Mouse (Mus musculus): ENCODE results near the gene Polr3c.
"Not testable (repeated sequence)": the region's sequence is repeated elsewhere in the genome, so short reads cannot be mapped to it uniquely, and the experiment has no call there.

Gene Polr3c

DNA sequence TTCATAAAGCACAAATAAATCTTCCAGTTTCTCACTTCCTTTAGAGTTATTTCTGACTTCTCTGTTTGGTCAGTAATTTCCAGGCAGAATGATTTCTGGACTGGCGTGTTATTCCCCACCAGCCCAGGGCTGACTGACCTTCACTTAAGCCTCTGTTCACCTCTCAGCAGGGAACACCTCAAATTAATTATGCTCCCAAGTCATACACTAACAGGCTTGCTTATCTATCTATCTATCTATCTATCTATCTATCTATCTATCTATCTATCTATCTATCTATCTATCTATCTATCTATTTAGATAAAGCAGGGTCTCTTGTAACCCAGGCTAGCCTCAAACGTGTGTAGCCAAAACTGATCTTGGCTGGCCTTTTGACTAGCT lies 18.8 kb downstream of the Polr3c start:
- no peak for DNase-seq (ENCODE audit: low read depth, low spot score)

DNA sequence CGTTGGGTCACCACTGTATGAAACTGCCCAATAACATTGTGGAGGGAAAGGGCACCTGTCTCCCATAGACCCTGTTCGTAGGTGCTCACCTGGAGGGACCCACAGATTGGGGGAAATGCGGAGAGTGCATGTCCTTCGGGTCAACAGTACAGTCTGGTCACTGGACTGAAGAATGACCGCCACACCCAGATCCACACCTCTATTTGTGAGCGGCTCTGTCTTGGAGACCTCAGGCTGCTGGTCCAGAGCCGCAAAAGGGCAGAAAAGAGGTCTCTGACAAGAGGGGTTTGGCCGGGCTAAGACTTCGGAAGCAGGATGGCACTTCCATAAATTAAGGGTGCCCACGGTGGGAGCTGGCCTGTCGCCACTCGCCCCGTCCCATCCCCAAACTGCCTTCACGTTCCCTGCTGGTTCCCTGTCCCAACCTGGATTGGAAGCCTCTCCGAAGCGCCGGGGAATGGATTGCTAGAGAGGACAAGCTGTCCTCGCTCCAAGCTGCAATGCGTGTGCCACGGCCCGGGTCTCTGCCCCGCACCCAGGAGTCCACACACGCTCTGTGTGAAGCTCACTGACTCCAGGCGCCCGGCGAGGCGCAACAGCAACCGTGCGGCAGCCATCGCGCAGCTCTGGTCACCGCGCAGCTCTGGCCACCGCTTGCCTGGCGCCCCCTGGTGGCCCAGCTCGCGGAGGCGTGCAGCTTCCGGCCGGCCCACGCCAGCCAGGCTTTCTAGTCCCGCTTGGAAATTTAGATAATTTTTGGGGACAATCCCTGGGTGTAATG lies 19.3 kb downstream of the Polr3c start, which contains the start of gene Nudt17:
TSS of gene Nudt17 (minus strand) at position 660 of the 781 bp plus-strand sequence.
- DNase-seq (ENCODE audit: low read depth, low spot score): peak; percentile 75

DNA sequence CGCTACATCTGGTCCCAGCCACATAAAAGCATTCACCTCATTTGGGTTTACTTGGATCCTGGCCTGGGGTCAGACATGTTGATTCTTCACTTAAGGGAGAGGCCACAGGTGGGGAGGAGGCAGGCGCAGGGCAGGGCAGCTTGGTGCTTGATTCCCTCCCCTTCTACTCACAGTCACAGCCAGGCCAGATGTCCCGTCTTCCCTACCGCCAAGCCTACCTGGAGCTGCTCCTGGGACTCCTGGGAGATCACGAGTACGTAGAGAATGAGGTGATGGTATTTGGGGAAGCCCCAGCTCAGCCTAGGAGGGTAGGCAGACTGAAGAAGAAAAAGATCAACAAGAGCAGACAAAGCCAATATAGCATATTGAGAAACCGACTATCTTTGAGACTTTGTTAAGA lies 20.4 kb downstream of the Polr3c start:
- no peak for DNase-seq (ENCODE audit: low read depth, low spot score)

DNA sequence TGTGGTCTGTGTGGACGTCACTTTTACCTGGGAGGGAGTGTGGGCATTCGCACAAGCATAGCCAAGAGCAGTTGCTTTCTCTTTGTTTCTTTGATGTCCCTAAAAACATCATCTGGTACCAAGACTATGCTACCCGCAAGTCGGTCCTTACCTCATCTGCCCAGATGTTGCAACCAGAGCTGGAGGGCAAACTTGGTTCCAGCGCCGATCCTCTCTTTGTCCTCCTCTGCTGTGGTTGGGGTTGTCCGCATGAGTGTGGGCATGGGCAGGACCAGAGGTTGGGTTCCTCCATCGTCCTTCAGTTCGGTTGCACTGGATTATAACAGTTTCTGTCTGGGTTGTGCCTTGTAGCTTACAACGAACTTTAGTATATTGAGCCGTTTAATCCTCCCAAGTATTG lies 21.2 kb downstream of the Polr3c start:
- DNase-seq (ENCODE audit: low read depth, low spot score): no peak

DNA sequence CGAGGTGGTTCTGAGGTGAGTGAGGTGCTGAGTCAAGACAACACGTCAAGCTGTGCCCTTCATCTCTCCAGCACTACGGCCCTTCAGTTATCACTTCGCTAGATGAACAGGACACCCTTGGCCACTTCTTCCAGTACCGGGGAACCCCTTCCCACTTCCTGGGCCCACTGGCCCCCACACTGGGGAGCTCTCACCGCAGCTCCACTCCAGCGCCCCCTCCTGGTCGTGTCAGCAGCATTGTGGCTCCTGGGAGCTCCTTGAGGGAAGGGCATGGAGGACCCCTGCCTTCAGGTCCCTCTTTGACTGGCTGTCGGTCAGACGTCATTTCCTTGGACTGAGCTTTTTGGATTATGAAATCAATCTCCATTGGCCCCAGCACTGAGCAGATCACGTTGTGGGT lies 22.6 kb downstream of the Polr3c start:
- no peak for DNase-seq (ENCODE audit: low read depth, low spot score)

DNA sequence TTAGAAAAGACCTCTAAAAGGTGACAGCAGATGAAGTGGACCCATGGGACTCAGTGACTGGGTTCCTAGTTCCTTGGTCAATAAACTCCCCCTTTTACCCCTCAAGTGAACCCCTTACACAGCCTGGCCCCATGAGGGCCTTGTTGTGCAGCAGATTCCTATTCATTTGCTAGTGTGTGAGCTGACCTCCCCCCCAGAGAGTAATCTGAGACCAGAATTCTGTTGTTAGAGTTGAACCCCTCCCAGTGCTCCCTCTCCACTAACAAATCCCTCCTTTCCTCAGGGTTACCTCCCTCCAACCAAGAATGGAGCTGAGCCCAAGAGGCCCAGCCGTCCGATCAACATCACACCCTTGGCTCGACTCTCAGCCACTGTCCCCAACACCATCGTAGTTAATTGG lies 26.4 kb downstream of the Polr3c start:
- DNase-seq (ENCODE audit: low read depth, low spot score): no peak

DNA sequence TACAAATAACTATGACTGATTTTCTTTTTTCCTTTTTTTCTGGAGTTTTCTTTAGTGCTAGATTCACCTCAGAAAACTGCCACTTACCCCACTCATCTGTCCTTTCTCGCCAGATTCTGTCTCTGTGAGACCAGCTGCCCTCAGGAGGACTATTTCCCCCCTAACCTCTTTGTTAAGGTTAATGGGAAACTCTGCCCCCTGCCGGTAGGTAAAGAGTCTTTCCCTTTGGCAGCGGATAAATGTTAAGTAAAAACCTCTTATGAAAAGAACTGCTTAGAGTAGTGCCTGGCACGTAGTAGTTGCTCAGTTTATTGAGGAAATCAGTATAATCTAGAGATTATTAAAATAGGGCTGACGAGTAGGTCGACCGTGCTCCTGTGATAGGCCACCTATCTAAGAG lies 27.1 kb downstream of the Polr3c start:
- DNase-seq (ENCODE audit: low read depth, low spot score): peak; percentile 69

DNA sequence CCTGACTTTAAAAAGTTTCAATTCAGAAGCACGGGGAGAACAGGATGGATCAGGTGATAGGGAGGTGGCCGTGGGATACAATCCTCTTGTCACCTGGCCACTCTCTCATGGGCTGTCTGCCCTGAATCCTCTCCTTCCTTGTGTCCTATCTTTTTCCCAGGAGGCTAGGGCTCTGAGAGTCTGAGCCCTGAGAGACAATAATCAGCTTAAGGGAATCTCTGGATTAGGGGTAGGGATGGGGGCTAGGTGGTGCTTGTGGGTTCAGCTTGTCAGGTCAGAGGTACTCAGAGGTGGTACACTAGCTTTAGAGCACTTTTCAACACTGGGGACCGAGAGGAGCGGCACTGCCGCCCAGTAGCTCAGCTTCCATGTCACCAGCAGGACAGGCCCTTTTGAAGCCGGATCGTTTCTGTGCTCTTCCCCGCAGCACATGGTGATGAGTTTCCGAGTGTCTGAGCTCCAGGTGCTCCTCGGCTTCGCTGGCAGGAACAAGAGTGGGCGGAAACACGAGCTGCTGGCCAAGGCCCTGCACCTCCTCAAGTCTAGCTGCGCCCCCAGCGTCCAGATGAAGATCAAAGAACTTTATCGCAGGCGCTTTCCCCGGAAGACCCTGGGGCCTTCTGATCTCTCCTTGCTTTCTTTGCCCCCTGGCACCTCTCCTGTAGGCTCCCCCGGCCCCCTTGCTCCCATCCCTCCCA lies 28.3 kb downstream of the Polr3c start:
- no peak for DNase-seq (ENCODE audit: low read depth, low spot score)

DNA sequence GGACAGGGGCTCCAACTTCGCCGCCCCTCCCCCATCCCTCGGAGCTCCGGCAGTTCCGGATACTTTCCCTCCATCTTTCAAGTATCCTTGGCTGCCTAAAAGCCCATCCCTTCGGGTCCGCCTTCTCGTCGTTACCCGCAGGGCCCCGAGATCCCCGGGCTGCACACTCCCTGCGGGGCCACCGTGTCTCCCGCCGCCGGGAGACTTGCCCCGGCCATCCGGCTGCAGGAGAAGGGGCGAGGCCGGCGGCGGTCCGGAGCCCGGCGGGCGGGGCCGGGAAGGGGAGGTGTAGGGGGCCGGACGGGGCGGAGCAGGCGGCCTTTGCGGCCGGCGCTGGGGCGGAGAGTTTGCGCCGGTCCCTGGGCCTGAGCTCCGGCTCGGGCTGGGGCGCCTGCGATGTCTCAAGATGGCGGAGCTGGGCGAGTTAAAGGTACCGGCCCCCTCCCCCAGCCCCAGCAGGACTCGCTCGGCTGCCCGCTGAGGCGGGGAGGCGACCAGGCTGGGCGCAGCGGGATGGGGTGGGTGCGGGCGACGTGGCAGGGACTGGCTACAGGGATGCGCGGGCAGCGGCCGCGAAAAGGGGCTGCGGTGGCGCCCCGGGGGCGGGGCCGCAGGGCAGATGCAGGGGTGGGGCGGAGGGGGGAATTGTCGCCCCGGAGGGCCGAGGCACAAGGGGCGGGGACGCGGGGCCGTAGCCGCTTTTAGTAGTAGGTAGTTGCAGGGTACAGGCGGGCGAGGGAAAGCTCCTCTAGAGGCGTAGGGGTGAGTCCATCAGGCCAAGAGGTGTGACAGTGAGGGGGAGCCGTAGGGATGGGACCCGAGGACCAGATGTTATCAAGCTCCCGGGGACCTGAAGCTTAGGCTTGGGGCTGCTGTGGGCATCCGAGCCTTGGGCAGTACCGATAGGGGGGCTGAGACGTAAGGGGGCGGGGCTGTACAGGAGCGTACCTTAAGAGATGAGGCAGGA lies 30.4 kb downstream of the Polr3c start:
- peak; percentile 86 for DNase-seq (ENCODE audit: low read depth, low spot score)

DNA sequence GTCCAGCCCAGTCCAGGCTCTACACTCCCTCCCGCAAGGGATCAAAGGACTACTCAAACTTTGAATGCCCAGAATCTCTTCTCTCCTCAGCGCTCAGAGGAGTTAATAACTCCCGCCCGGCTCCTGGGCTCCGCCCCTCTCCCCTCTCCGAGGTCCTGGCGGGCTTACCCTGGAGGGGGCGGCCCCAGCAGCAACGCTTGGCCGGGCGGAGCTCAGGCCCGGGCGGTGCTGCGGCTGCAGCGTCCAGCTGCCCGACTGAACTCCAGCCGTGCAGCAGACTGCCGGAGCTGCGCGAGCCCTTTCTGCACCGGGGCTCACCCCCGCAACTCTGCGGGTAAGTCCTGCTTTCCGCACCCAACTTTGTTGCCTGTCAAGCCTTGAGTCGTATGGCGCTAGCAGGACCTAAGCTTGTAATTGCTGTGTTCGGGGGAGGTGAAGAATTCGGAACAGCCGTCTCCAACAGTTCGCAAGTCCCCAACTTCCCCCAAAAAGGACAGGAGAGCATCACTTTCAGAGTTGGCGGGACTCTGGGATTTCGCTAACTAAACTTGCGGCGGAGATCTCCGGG lies 31.1 kb downstream of the Polr3c start, which contains the start of gene Pias3:
TSS of gene Pias3 (plus strand) at position 187 of the 568 bp plus-strand sequence.
- peak; percentile 88 for DNase-seq (ENCODE audit: low read depth, low spot score)

DNA sequence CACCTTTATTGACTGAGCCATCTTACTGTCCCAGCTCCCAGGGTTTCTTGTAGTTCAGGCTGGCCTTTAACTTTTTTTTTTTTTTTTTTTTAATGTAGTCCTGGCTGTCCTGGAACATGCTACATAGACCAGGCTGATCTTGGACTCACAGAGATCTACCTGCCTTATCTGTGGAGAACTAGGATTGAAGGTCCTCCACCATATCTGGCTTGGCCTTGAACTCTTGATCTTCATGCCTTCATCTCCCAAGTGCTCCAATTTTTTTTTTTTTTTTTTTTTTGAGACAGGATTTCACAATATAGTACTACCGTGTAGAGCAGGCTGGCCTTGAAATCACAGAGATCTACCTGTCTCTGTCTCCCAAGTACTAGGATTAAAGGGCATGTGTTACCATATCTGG lies 33.8 kb downstream of the Polr3c start:
- no peak for DNase-seq (ENCODE audit: low read depth, low spot score)

DNA sequence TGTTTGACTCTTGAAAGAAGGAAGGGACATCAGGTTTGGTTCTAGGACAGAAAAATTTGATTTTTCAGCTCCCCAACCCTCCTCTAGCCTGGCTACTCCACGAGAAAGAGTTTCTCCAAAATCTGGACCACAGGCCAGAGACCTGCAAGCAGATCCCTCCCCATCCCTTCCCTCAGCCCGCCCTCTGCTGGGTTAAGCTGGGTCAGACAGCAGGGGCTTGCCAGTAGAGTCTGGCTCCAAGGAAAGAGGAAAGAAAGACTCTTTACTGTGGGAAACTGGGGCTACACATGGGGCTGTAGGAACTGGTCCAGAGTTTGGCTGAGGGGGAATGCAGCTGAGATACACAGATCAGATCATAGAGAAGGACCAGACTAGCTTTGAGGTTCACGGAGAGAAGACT lies 34.9 kb downstream of the Polr3c start:
- peak; percentile 62 for DNase-seq (ENCODE audit: low read depth, low spot score)

DNA sequence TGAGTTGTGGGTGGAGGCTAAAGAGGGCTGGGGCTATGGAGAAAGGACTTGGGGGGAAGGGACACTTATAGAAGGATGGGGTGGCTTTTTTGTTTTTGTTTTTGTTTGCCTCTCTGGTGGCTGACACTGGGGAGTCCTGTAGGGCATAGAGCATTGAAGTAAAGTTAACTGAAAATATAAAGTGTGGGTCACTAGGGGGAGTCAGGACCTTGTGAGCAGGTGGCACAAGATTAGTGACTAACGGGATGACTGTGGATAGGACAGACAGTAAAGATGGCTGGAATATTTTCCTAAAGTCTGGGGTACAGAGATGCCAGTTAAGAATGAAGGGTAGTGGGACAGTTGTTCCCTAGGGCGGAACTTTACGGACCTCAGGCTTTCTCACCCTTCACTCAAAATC lies 37.1 kb downstream of the Polr3c start:
- DNase-seq (ENCODE audit: low read depth, low spot score): peak; percentile 29

DNA sequence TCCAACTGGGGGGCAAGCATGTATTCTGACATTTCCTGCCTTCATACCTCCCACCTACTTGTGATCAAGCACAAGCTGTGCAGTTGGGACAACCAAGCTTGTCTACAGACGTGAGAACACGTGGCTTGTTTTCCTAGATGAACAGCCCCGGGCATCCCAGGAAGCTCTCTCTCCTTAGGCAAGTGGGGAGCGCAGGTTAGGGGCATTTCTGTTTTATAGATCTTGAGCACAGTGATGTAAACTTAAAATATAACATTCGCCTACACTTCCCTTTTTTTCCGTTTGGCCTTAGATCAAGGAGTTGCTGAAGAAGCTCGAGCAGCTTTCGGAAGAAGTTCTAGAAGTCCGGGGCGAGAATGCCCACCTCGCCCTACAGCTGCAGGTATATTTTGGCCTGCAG lies 38.6 kb downstream of the Polr3c start:
- DNase-seq (ENCODE audit: low read depth, low spot score): no peak

DNA sequence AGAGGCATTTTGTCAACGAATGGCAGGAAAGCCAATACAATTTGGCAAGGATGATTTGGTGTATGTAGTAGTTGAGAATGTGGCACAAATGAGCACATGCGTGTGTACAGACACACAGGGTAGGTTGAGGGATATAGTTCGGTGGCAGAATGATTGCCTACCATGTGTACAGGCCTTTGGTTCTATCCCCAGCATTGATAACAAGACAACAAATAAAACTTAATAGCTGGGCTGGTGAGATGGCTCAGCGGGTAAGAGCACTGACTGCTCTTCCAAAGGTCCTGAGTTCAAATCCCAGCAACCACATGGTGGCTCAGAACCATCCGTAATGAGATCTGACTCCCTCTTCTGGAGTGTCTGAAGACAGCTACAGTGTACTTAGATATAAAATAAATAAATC lies 41.4 kb downstream of the Polr3c start:
- DNase-seq (ENCODE audit: low read depth, low spot score): not testable (repeated sequence)

DNA sequence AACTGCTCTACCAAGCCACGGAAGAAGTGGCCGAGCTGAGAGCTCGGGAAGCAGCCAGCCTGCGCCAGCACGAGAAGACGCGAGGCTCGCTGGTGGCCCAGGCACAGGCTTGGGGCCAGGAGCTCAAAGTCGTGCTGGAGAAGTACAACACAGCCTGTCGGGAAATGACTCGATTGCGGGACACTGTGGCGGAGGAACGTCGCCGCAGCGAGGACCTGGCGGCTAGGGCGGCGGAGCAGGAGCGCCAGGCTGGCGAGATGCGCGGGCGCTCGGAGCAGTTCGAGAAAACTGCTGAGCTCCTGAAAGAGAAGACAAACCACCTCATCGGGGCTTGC lies 42.6 kb downstream of the Polr3c start:
- no peak for DNase-seq (ENCODE audit: low read depth, low spot score)

DNA sequence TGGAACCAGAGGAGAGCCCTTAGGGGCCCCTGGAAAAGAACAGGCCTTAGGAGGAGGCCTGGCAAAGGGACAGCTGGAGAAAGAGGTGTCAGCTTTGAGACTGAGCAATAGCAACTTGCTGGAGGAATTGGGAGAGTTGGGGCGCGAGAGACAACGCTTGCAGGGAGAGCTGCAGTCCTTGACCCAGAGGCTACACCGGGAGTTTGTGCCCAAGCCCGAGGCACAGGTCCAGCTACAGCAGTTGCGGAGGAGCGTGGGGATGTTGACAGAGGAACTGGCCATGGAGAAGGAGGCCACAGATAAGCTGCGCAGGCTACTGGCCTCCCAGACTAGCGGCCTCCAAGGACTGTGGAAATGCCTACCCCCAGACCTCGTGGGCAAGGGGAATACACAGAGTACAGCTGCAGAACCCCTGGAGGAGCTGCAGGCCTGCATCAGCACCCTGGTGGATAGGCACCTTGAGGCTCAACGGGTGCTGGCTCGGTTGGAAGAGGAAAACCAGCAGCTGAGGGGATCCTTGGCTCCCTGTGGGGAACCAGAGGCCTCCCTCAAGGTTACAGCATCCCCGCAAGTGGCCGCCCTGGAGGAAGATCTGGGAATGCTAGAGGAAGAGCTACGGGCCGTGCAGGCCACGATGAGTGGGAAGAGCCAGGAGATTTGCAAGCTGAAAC lies 43.1 kb downstream of the Polr3c start:
- DNase-seq (ENCODE audit: low read depth, low spot score): no peak

DNA sequence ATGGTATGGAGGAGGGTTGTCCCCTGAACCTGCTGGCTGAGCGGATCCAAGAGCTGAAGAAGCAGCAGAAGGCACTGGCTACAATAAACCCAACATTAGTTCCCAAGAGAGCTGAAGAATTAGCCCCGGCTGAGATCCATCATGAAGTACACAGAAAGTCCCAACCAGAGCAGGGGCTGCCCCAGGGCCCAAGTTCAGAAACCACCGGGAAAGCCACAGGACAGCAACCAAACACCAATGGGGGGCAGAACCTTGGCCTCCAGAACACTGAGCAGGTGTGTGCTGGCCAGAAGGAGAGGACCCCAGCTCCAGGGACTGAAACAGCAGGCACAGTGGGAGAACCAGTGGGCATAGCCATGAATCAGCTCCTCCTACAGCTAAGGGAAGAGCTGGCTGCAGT lies 43.9 kb downstream of the Polr3c start:
- DNase-seq (ENCODE audit: low read depth, low spot score): no peak

DNA sequence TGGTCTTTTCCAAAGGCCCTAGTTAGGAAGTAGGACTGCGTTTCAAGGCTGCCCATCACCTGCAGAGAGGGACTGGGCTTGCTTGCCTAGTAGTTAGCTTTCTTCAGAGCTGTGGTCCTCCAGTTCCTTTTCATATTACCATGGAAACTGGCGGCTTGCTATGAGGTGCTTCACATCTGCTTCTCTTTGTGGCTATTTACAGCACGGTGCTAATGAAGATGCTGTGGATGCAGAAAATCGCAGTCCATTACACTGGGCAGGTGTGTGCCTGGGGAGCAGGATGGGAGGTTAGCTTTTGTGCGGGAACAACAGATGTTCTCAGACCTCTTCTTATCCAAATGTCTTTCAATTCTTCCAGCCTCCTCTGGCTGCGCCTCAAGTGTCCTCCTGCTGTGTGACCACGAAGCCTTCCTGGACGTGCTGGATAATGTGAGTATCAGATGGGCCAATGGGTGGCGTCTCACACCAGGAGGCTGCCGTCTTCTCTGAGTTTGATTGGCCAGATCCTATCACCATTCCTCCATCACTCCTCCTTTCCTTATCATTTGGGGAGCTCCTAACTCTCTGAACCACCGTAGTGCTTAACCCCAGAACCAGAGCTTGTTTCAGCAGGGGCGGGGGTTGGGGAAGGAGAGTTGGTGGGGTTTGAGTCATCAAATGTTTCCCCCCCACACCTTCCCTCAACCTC lies 47.0 kb downstream of the Polr3c start:
- no peak for DNase-seq (ENCODE audit: low read depth, low spot score)

DNA sequence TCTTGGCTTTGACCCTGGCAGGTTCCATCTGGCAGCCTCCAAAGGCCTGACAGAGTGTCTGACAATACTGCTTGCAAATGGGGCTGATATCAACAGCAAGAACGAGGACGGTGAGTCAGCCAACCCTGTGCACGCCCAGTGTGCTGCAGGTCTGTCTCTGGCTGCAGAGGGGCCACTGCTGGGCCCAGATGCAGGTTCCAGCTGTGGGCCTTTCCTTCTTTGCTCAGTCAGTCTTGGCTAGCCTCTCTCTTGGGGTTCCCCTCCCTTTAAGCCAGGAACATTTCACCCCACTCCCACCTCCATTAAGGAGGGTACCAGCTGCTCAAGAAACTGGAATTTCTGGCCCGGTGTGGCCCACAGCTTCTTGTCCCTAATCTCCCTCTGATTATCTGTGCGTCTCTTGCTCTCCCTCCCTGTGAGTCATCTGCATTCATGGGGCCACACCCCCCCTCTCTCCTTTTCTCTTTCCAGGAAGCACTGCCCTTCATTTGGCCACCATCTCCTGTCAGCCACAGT lies 48.2 kb downstream of the Polr3c start:
- DNase-seq (ENCODE audit: low read depth, low spot score): peak; percentile 86
